Mouse (Mus musculus): ENCODE measurements around the gene Pla1a.

The Pla1a gene

DNA sequence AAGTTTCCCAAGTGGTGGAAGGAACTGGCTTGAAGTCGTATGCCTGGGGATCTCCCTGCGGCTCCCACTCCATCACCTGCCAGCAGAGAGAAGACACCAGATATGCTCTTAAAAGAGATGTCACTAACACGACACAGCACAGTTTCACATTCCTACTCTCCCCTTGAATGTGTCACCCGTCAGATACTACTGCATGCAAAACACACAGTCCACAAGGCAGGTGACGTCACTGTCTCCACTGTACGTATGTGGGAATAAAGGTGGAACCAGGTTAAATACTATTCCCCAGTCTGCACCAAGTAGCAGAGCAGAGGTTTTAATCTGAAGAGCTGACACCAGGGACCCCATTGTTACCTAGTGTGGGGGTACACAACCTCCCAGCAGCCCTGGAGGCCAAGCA is 7.5 kb upstream of the Pla1a start:
- in situ Hi-C loops (cut with MboI, MseI): no loop called here

DNA sequence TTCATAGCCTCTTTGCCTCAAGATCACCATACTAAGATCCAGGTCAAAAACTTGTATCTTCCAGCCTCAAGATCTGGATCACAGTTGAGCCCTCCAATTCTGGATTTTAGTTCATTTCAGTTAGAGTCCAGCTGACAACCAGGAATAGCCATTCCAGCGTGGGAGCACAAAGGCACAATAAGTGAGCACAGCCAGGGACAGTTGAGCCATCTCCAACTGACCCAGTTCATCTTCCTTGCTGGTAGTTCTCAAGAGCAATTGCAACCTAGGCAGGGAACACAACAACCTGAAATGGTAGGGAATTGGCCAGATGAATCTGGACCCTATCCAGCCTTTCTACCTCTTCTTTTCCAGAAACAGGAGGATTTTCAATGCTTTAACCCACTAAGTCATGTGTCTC is 6.2 kb upstream of the Pla1a start:
- in situ Hi-C loops (cut with MboI, MseI): loop anchor here (10.0 kb wide), 1 partner anchor 466 kb away; no protein-coding TSS in a partner anchor

DNA sequence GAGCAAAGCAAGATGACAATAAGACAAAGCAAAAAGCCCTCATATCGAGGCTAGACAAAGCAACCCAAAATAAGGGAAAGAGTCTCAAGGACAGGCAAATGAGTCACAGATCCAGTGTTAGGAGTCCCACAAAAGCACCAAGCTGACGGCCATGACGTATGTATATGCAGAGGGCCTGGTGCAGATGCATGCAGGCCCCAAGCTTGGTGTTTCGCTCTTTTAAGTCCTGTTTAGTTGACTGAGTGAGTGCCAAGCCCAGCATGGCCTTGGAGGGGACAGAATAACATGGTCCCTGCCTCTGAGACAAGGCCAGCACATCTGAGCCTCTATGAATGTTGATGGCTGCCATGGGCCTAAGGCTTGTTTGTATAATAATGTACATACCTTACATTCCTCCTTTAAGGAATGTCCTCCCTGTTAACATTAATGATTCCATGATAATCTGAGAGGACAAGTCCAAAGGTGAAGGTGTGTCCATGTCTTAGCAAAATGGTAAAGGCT is 1.4 kb upstream of the Pla1a start:
- in situ Hi-C loops (cut with MboI, MseI): loop anchor here (10.0 kb wide), 1 partner anchor 470 kb away; no protein-coding TSS in a partner anchor

DNA sequence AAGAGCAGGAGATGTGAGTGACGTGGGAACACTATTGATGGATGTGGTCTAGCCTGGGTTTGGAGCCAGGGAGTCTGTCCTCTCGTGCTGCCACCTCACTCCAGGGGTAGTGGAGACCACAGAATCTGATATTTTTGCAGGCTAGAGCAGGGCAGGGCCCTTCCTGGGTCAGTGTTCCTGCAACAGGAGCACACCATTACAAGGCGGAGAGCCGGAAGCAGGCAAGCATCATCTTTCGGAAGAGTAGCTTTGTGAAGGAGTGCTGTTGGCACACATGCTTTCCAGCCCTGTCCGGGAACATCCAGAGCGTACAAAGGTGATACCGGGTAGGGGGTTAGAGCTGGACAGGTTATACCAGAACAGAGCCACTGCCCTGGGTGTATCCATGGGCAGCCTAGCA is 569 bp upstream of the Pla1a start:
- in situ Hi-C loops (cut with MboI, MseI): loop anchor here (10.0 kb wide), 1 partner anchor 471 kb away; no protein-coding TSS in a partner anchor

DNA sequence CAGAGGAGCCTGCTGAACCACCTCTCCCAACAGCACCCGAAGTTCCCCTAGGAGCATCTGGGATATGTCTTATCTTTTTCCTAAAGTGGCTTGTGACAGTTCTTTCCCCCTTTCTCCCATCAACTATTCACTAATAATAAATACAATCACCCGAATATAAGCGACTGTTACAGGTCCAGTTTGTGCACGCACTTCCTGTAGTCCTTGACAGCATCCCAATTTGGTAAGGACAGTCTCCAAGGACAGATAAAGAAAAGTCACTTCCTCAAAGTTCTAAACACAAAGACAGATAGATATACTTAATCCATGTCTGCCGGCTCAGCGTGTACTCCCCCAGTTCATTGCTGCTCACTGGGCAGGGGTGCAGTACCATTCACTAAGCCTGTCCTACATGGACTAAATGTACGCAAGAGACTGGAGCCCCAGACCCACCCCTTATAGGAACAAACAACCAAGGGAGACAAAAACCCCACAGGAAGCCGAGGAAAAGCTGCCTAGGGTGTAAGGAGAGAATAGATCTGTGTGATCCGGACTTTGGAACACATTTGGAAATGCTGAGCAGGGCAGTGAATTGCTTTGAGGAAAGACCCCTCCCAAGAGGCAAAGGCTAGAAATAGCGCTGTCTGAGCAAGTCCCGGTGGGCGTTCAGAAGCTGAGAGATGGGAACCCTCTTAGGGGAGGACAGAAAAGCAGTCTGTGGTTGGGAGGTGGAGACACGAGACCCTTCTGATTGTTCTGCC is 1.3 kb downstream of the Pla1a start:
- in situ Hi-C loops (cut with MboI, MseI): loop anchor here (10.0 kb wide), 1 partner anchor 473 kb away; no protein-coding TSS in a partner anchor

DNA sequence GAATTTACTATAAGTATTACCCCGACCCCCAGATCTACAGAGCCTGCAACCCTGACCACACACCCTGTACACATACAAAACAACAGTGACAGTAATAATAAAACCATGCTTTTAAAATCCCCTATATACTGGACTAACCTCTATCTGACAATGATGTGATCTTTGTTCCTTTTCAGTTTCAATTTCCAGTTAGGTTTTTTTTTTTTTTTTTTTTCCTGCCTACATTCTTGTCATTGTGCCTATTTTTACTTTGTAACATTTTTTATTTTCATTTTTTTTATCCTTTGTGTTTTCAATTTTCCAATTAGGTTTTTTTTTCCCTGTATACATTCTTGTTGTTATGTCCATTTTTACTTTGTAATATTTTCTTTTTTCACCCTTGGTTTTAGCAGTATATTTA is 7.1 kb downstream of the Pla1a start:
- in situ Hi-C loops (cut with MboI, MseI): no loop called here

DNA sequence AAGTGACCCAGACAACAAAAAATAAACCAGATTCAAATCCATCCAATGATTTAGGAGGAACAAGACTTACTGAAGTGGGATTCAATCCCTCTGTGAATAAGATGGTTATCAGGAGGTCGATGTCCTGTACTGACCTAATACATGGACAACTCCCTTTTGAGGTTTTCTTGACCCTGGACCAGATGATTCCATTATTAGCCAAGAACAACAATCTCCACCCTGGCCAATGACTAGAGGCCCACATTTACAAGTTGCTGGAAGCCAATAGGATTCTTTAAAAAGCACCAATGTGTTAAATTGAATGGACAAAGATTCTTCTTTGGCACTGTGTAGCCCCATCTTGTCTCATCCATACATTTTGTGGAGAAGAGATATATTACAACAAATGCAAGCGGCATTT is 7.6 kb downstream of the Pla1a start:
- in situ Hi-C loops (cut with MboI, MseI): no loop called here

DNA sequence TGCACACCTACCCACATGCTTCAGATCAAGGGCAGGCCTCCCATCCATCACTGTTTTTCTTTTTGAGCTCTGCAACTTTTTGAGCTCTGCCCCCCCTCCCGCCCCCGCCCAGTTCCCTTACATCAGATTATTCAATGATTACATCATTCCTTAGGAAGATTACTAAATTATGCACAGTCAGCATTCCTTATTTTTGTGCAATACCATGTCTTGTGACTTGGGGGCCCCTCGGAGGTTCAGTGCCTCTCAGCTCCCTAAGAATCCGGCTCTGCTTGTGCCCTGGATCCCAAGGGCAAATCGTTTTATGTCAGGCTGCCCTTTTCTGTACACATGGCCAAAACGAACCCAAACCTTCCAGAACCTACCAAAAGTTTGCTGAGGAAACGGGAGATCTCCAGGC is 18.0 kb downstream of the Pla1a start:
- in situ Hi-C loops (cut with MboI, MseI): no loop called here

DNA sequence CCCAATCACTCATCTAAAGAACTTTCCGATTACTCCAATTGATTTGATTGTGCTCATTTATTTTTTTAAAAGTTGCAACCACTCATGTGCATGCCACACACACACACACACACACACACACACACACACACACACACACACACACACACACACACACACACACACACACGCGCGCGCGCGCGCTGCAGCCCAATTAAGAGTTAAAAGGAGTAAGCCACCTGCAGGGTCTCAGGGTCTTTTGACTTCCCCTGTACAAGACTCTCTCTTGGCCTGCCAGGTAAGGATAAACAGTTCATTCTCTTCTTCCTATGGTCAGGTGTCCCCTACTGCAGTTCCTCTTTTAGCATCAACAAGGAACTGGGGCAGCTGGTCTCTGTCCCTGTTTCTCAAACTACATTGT is 24.5 kb downstream of the Pla1a start:
- in situ Hi-C loops (cut with MboI, MseI): loop anchor here (5.0 kb wide), 1 partner anchor 39 kb away; no protein-coding TSS in a partner anchor

DNA sequence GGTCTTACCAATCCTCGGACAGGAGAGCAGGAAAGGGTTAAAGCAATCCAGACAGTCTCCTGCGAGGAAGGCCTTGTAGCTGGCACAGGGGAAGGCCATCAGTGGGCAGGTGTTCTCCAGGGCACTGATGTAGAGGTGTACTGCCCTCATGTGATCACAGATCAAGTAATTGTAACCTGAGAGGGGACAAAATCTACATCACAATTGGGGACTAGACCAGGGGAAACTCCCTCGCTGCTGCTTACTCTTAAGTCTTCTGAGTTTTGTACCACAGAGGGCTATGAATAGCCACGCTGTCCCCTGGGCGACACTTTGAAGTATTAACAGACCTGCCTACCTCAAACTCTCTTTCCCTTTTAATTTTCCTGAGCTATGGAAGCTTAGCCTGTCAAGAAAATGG is 25.4 kb downstream of the Pla1a start:
- in situ Hi-C loops (cut with MboI, MseI): loop anchor here (5.0 kb wide), 1 partner anchor 40 kb away; no protein-coding TSS in a partner anchor

DNA sequence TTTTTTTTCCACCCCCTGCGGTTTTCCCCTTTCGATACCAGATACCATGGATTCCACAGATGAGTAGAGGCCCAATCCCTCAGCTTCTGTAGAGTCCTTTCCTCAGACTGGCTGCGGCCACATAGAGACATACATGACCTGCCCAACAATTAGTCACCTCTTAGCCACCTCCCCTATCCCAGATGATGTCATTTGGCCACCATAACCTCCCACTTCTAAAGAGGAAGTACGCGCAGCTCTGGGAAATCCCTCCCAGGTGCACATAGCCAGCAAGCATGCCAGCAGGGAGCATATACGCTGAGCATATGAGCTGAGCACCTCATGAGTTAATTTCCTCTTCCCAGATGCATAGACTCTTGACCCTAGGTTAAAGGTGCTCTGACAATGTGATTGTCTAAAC is 26.2 kb downstream of the Pla1a start:
- in situ Hi-C loops (cut with MboI, MseI): loop anchor here (5.0 kb wide), 1 partner anchor 41 kb away; no protein-coding TSS in a partner anchor

DNA sequence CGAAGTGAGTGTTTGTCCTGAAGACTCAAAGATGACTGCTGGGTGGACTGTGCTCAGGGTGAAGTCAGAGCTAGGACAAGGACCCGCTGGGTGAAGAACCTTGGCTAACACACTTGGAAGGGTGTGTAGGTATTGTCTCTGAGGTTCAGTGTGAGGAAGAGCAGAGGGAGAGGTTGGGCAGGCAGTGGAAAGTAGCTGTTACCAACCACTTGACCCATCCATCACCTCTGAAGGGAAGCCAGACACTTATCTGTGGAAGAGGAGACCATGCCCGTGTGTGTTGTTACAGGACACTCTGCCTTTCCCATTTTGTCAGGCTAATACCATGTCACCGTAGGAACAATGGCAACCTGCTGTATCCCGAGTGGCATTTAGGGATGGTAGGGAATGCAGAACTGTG is 26.7 kb downstream of the Pla1a start:
- in situ Hi-C loops (cut with MboI, MseI): loop anchor here (5.0 kb wide), 1 partner anchor 41 kb away; no protein-coding TSS in a partner anchor

DNA sequence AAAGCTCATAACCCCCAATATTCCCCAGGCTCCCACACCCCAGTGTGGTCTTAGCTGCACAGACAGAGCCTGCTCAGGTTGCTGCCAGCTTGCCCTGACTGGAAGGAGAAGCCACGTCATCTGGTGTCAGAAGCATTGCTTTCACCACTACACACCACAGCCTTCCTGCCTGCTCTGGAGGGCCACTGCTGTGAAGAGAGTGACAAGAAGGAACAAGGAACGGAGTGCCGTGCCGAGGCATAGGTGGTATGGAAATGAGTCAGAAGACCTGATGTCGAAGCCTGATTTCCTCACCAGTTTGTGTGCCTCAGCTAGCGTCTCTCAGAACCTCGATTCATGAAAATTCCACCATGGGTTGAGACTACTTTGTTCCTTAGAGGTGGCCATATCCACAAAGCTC is 29.3 kb downstream of the Pla1a start:
- in situ Hi-C loops (cut with MboI, MseI): loop anchor here (5.0 kb wide), 1 partner anchor 51 kb away; no protein-coding TSS in a partner anchor

DNA sequence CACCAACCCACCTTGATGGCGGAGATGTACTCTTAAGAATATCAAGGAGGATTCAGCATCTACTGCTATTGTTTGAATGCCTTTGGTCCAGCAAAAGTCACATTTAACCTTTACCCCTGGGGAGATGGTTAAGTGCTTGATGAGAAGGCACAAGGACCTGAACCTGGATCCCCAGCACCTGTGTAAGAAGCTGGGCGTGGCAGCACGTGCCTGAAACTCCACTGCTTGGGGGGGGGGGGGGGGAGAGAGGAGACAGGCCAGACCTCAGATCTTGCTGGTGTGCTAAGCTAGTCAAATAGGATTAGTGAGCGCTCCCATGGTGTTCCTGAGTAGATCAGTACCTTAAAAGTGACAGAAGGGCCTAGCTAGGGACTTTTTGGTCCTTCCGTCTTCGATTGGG is 31.5 kb downstream of the Pla1a start:
- in situ Hi-C loops (cut with MboI, MseI): loop anchor here (5.0 kb wide), 1 partner anchor 49 kb away; no protein-coding TSS in a partner anchor

DNA sequence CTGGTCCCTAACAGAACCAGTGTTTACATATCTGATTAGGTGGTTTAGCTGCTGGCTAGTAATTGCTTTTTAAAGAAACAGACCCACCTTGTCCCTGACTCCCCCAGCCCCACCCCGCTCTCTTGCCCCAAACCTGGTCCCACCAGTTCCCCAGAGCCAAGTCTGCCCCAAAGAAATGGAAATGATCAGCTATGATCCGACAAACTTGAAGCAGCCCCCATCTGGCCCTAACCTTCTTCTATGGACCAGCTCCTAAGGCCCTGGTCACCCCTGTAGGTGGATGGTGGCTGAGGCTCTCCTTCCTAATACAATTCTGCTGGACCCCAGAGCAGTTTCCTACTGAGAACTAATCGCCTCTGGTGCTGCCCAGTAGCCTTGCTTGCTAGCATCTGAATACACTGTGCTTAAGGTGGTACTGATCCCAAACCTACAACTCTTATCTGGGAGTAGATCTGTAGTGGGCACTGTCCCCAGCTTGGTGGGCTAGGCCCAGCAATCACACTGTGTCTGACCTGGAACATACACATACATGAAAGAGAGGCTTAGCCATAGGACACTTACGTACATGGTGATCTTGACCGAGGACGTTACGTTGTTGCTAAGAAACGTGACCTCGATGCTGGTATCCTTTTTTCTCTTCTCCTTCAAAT is 32.5 kb downstream of the Pla1a start:
- in situ Hi-C loops (cut with MboI, MseI): loop anchor here (5.0 kb wide), 1 partner anchor 48 kb away; no protein-coding TSS in a partner anchor

DNA sequence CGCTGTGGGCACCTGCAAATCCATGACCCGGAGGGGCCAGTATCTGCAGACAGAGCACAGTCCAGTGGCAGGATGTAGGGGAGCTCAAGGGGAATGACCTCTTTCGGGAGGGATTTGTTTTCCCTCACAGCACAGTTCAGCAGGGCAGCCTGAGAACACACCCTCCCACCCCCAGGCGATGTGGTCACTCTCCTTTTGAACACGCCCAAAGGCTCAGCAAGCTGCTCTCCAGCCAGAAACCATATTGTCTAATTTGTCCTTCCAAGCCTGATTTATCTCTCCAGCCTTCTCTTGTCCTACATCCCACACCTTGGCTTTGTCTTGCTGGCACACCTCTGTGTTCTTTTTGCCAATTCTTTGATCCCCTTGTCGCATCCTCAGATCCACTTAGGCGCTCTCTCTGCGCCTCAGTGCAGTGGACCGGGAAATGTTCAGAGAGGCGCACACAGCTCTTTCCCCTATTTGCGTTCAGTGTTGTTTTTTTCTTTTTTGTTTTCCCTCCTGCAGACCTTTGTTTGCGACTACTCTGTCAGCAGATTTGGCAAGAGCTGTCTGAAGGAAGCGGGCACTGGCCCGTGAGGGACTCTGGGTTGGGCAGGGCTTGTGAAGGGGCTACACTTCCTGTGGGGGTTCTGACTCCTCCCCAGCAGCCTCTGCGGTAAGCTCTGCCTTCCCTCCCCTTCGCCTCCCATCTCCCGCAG is 33.3 kb downstream of the Pla1a start:
- in situ Hi-C loops (cut with MboI, MseI): loop anchor here (5.0 kb wide), 1 partner anchor 47 kb away; no protein-coding TSS in a partner anchor

DNA sequence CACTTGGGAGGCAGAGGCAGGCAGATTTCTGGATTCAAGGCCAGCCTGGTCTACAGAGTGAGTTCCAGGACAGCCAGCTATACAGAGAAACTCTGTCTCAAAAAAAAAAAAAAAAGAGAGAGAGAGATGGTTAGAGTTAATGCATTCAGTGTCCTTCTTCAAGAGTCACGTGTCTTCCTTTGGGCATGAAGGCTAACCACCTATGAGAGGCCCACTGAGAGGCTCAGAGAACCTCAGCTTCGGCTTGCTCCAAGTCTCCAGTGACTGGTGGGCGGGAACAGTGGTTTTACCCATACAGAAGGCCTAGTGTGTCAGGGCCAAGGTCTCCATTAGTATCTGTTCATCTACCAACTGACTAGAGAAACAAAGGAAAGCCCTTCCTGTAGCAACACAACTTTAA is 33.9 kb downstream of the Pla1a start:
- in situ Hi-C loops (cut with MboI, MseI): no loop called here

DNA sequence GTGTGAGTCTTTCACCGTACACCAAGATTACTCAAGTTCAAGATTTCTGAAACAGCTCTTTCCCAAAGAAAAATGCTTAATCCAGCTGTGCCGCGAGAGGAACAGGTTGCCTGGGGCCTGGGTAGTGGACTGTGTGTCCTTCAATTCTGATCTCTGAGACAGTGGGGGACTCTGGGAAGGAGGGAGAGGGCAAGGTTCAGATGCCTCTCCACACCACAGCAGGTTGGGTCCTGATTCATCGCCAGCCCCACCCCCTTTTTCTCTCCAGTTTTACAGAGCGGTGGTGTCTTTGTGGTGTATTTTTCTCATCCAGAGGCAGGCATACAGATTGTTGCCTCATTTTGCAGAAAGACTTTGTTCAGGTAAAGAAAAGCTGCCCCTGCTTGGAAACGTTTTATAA is 34.7 kb downstream of the Pla1a start:
- in situ Hi-C loops (cut with MboI, MseI): no loop called here

DNA sequence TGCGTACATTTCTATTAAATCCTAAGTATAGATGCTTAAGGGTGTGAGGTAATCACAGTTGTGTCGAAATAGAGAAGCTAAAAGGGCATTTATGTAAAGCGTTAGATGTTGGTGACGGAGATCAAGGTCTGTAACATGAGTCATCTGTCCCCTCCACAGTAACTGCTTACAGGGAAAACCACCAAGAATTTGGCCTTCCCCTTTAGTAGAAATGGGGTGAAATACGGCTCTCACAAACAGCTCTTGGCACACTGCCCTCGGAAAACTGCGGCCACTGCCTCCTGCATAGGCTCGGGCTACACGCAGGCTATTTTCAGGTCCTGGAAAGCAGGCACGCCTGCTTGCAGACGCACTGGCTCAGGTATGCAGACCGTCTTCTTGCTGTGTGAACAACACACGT is 36.8 kb downstream of the Pla1a start:
- in situ Hi-C loops (cut with MboI, MseI): no loop called here

DNA sequence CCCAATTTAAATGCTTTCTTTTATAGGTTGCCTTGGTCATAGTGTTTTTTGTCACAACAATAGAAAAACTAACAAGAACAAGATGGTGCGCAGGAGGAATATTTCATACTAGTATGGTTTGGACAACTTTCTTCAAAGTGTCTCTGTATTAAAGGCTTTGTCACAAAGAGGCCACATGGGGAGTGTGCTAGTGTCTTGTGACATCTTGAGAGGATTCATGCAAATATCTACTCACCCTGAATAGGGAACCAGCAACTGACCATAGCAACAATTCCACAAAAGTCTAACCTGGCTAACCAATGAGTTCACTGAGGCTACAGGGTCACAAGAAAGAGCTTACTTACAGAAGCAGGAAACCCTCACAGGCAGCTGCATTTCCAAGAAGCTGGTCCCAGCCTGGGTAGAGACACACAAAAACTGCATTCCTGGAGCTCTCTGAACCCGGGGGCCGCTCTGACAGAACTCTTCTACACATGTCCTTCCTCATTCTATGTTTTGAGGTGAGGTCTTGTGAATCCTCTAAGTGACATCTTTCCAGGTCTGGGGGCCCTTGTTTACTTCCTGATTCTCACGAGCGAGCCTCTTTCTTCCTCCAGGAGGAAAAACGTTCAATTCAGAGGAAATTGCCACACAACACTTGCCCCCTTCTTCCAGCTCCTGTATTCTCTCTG is 37.8 kb downstream of the Pla1a start:
- in situ Hi-C loops (cut with MboI, MseI): no loop called here

DNA sequence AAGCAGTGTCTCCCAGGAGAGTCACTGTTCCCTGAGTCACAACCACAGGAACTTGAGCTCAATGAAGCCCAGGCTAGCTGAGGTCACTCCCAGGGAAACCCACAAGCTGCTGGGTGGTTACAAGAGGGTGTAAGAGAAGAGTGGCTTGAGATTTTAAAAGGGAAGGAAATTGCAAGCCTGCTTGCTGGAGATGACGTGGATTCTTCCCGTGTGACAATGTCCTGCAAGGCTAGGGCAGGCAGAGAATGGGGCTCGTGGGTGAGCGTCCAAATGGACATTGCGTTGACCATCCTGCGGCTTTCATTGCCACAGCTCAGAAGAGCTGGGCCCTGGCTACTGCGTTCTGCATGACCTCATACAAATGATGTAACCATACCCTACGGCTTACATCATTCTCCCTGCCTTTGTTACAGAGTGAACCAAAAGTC is 38.7 kb downstream of the Pla1a start:
- in situ Hi-C loops (cut with MboI, MseI): no loop called here

All from regulatory T cell (primary cell).